Mouse (Mus musculus): ENCODE measurements around the gene Rps5.

GRCm38 (mm10) chr7:12959718-12960117 lies 37.6 kb downstream of the Rps5 start:
- TF ChIP-seq CTCF (IDR thresholded peaks at IDR 0.05) (no peak), EP300 (IDR thresholded peaks at IDR 0.05) (no peak)

All from lung, postnatal 0 days (tissue).